Mouse (Mus musculus) effector memory CD4-positive, alpha-beta T cell, adult 7 months (primary cell): ENCODE data around the gene Ace. TPM values are rescaled to one million over a fixed set of nuclear protein-coding genes. Genes with fewer than 3 reads are reported as not detected.

Experiments used
- polyA plus RNA-seq: library from polyadenylated mRNA; unstranded; fragments of 100-300 nt; shearing (Covaris generic); gene quantifications from one replicate; pipeline ENCODE4 v1.2.1, GENCODE M21; 2017

The Ace gene
- not detected for polyA plus RNA-seq

DNA sequence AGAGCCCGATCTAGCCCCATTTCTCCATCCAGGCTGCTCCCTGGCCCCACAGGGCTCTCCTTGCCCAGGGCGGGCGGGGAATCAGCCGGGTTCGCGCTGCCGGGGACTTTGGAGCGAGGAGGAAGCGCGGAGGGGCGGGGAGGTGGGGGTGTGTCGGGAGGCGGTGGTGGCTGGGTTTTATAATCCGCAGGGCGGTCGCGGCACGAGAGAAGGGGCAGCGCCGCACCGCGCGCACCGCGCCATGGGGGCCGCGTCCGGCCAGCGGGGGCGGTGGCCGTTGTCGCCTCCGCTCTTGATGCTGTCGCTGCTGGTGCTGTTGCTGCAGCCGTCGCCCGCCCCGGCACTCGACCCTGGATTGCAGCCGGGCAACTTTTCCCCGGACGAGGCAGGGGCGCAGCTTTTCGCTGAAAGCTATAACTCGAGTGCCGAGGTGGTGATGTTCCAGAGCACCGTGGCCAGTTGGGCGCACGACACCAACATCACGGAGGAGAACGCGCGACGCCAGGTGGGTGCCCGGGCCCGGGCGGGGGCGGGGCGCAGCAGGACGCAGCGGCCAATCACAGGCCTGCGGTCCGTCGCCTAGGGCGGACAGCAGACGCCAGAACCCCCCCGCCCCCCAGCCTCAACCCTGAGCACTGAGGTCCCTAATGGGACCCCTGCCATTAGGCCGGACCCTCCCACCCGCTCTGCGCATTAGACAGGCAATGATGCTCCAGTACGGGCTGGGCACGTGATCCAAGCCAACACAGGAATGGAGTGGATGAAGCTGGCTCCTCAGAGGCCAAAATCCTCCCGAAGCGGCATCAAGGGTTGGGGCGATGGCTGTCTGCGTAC is at the start of gene Ace:
Ace (plus strand) TSS at position 205 of the 834 bp plus-strand sequence.

DNA sequence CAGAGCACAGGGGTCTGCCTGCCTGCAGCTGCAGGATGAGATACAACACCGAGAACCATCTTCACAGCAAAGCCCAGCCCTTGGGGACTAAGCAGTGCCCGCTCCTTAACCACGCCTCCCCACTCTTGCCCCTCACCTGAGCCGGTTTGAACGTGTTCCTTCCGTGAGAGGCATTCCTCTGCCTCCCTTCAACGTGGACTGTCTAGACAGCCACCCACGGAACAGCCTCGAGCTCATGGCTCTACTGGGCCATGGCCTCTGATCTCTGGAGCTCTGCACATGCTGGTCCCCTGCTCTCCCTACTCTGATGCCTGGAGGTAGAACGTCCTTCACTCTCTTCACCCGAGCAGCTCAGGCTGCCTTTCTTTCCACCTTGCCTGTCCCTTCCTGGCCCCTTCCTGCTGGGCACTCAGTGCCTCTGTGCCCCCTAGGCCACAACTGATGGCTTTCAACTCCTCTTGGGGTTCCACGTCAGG is 14.8 kb upstream of the Ace start, which contains the start of gene Cyb561:
Cyb561 (minus strand) TSS at position 426 of the 476 bp plus-strand sequence.

DNA sequence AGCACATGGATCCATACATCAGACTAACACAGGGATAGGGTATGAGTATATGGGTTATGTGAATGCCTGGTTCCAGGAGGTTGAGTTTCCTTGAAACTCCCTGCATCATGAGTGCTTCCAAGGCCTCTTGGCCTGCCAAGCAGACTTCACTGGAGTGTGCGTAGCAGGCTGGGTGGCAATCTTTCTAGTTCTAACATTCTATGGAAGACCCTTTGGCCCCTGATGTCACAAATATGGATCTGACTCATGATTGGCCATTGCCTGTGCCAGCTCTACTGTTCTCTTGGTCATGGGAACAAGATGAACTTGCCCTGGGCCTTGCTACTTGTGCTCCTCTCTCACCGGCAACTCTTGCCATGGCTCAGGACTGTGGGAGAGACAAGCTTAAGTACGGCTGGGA is 26.6 kb downstream of the Ace start, which contains the start of gene Ace3:
Ace3 (plus strand) TSS at position 301 of the 400 bp plus-strand sequence.

DNA sequence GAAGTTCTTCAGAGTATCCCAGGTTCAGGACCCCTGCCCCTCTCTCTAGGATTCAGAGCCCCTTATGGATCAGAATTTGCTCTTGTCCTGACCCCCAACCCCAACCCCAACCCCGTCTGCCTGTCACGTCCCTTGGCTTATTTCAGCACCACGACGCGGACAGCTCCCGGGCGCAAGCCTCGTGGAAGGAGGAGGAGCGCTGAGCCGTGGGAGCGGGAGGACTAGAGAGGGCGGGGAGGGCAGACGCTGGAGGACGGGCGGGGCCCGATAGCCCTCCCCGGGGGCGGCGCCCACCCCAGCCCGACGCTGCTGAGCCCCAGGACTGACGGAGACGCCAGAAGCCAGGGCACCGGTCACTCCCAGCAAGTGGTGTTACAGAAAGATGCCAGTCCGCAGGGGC is 40.1 kb downstream of the Ace start, which contains the start of gene Kcnh6:
Kcnh6 (plus strand) TSS at position 304 of the 400 bp plus-strand sequence.

DNA sequence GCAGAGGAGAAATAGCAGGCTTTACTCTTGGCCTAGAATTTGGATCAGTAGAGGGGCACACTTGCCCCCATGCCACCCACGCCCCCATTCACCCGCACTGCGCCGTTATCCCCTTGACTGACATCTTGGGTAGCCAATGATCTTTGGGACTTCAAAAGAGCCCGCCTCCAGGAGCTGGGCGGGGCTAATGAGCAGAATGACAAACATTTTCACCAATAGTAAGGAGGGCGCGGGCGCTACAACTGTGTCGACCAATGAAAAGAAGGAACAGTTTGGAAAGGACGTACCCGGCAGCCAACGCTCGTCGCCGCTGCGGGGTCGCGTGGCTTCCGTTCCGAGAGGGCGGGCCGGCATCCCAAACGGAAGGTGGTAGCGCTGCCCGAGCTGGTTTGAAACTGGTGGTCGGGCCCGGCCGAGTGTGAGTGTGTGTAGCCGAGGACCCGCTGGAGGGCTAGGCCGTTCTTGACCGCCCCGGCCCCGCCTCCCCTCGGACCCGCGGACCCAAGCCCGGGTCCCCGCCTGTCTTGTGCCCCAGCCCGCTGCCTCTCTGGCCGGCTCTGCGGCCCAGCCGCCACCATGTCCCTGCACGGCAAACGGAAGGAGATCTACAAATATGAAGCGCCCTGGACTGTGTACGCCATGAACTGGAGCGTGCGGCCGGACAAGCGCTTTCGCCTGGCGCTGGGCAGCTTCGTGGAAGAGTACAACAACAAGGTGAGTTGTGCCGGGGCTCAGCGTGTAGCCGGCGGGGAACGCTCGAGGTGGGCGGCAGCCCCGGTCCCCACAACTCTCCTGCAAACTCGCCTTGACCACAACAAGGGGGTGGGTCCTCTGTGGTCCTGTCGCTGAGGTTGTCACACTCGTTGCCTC is 69.0 kb downstream of the Ace start, which contains the start of gene Dcaf7:
Dcaf7 (plus strand) TSS at position 325 of the 870 bp plus-strand sequence.

Other genes with a start within 250 kb of the Ace start
- 2.3 TPM for gene Cyb561, start 14.6 kb upstream of the Ace start, polyA plus RNA-seq
- gene Ace3, start 26.7 kb downstream of the Ace start, polyA plus RNA-seq = not detected
- gene Kcnh6, start 40.2 kb downstream of the Ace start, polyA plus RNA-seq = not detected
- 77.0 TPM for gene Dcaf7, start 68.9 kb downstream of the Ace start, polyA plus RNA-seq
- gene Taco1, start 98.1 kb downstream of the Ace start, polyA plus RNA-seq = 4.9 TPM
- gene Map3k3, start 116.7 kb downstream of the Ace start, polyA plus RNA-seq = 98.7 TPM
- not detected for gene Gm10840, start 192.9 kb downstream of the Ace start, polyA plus RNA-seq
- gene Limd2, start 192.9 kb downstream of the Ace start, polyA plus RNA-seq = 1,126 TPM
- gene Strada, start 234.2 kb downstream of the Ace start, polyA plus RNA-seq = 29.8 TPM
- gene Ccdc47, start 248.4 kb downstream of the Ace start, polyA plus RNA-seq = 51.3 TPM
- 119 TPM for gene Ddx42, start 249.0 kb downstream of the Ace start, polyA plus RNA-seq